Mouse (Mus musculus): Measurements from ENCODE around the gene Dcun1d4.

DNA sequence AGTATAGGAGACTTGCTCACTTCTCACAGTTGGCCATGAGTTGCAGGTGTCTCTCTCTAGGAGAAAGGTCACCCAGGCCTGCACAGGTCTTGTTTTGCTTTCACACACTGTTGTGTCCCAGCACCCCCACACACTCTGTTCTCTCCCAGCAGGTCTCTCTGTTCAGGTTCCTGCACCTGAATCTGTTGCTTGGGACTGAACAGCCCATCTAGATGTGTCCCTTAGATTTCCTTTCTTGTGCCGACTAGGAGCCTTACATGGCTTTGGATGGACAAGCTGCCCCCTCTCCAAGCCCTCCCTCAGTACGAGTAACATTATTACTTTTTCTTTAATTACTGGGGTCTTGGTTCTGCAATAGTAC is 59.7 kb downstream of the Dcun1d4 start:
- TF ChIP-seq POLR2A (IDR thresholded peaks at IDR 0.05; ENCODE audit: borderline replicate concordance, low read depth, low read length) (no peak), CTCF (IDR thresholded peaks at IDR 0.05; ENCODE audit: low read depth, low read length) (no peak)

Measured in bone marrow macrophage, adult 2 months (primary cell).